Comparison of ENCODE assay signal across 20 mouse cellular contexts in genomic region chr14:78584222-78584621, GRCm38 (mm10). TPM values are rescaled to one million over a fixed set of nuclear protein-coding genes. Genes with fewer than 3 reads are reported as not detected.
DNase-seq lines count a peak whose midpoint lies in the region; ATAC-seq and TF ChIP-seq lines count a peak whose summit lies in the region.
"Had no signal": no experiment of that assay in that cellular context is flagged by ENCODE, and none has a peak within 500 bp of the region (broad histone marks: within the 10 kb centered on the region; RNA-seq: fewer than 3 reads in every experiment).

No protein-coding gene starts in this region.

- H3K9ac ChIP-seq in forebrain, postnatal 0 days = no peak overlapping the region
- H3K9ac ChIP-seq: embryonic facial prominence, embryonic 15.5 days; intestine, embryonic 15.5 days; midbrain, embryonic 12.5 days had no signal

- H3K9me3 ChIP-seq in forebrain, postnatal 0 days (ENCODE audit: low read length) = no peaks in the 10 kb centered on the region
- H3K9me3 ChIP-seq: embryonic facial prominence, embryonic 15.5 days; heart, embryonic 10.5 days; intestine, embryonic 15.5 days; midbrain, embryonic 12.5 days had no signal

- H3K4me2 ChIP-seq in forebrain, postnatal 0 days (ENCODE audit: low read depth) = no peak overlapping the region
- H3K4me2 ChIP-seq: embryonic facial prominence, embryonic 15.5 days; intestine, embryonic 15.5 days; midbrain, embryonic 12.5 days had no signal

- H3K4me1 ChIP-seq in forebrain, postnatal 0 days (ENCODE audit: insufficient read depth) = no peaks in the 10 kb centered on the region
- H3K4me1 ChIP-seq: embryonic facial prominence, embryonic 15.5 days; heart, embryonic 10.5 days; intestine, embryonic 15.5 days; midbrain, embryonic 12.5 days had no signal

- H3K4me3 ChIP-seq in forebrain, postnatal 0 days (ENCODE audit: low read depth, low read length) = no peak overlapping the region
- H3K4me3 ChIP-seq: embryonic facial prominence, embryonic 15.5 days; gastrocnemius, adult 2 months; heart, embryonic 10.5 days; intestine, embryonic 15.5 days; layer of hippocampus, adult 2 months; midbrain, embryonic 12.5 days had no signal

- DNase-seq in layer of hippocampus, adult 9-11 months = peak; percentile 26
- no peak for DNase-seq in layer of hippocampus, postnatal 10 days (ENCODE audit: low spot score in 2 of 2)
- DNase-seq in right cerebral cortex, postnatal 25 days = peak; percentile 45
- no peak for DNase-seq in right cerebral cortex, postnatal 14 days
- peak; percentile 34 to 47 for DNase-seq in left cerebral cortex, postnatal 14 days (ENCODE audit: low spot score in 2 of 2)
- DNase-seq in heart, adult 11 months = no peak
- no peak for DNase-seq in forebrain, postnatal 0 days
- DNase-seq: adrenal gland, postnatal 36 days; cerebellum, adult 11 months; cerebellum, adult 9-11 months; gastrocnemius, adult 2 months; kidney, adult 8-10 months; kidney, postnatal 14 days had no signal

- H3K36me3 ChIP-seq in forebrain, postnatal 0 days (ENCODE audit: insufficient read depth) = peaks cover 49% of the 10 kb centered on the region

- no peak for ATAC-seq in forebrain, postnatal 0 days
- ATAC-seq: forebrain, embryonic 14.5 days; hindbrain, embryonic 16.5 days; intestine, embryonic 15.5 days had no signal

- TF ChIP-seq CTCF in forebrain, postnatal 0 days (IDR thresholded peaks at IDR 0.05; ENCODE audit: low read depth) = no peak

- 90% methylated on average over 13 of the region's 13 CpGs for WGBS in forebrain, postnatal 0 days

- intact Hi-C loops in left cerebral cortex, postnatal 14 days (cut with DNase I) = no loop called here

- H3K27me3 ChIP-seq in forebrain, postnatal 0 days (ENCODE audit: insufficient read depth, low read length) = no peaks in the 10 kb centered on the region
- H3K27me3 ChIP-seq: embryonic facial prominence, embryonic 15.5 days; intestine, embryonic 15.5 days; midbrain, embryonic 12.5 days had no signal

- H3K27ac ChIP-seq in forebrain, postnatal 0 days (ENCODE audit: low read depth, low read length) = no peak overlapping the region
- H3K27ac ChIP-seq: embryonic facial prominence, embryonic 15.5 days; gastrocnemius, adult 2 months; heart, embryonic 10.5 days; intestine, embryonic 15.5 days; layer of hippocampus, adult 2 months; midbrain, embryonic 12.5 days had no signal

RNA-seq across cellular contexts. Expression of gene Akap11, which starts 47.6 kb away (rescaled TPM):
- 100 to 1,000 TPM; 155 to 162 TPM for total RNA-seq in layer of hippocampus, postnatal 10 days (2021)
- 100 to 1,000 TPM; 156 to 163 TPM for total RNA-seq in left cerebral cortex, postnatal 14 days (2021)
- total RNA-seq in forebrain, postnatal 0 days (2014; rRNA removed) = 99.9 and 117 TPM in 2 replicates
- 20.3 and 32.9 TPM in 2 replicates for polyA plus RNA-seq in forebrain, postnatal 0 days (2015; fragmentation: Nextera tagmentation; extraction: Ambion mirVana)

Comparison
In these comparisons a context has a peak if more than half of its experiments do, and no peak if none do; other contexts are left out.
1. DNase-seq: peak in layer of hippocampus, adult 9-11 months (single experiment), right cerebral cortex, postnatal 25 days (single experiment) and left cerebral cortex, postnatal 14 days (2 of 2); none in layer of hippocampus, postnatal 10 days (0 of 2), right cerebral cortex, postnatal 14 days (single experiment), heart, adult 11 months (single experiment) and forebrain, postnatal 0 days (single experiment).